Mouse (Mus musculus): ENCODE measurements at regions not wholly inside any gene's neighbourhood (a gene's known extent, or its start where the extent isn't known, plus 50 kb on each side); places are given as distances from the start of the nearest gene placed in this dataset.

GRCm38 (mm10) chrX:11574354-11574753 is 246.7 kb downstream of the H2al1j start:
- ATAC-seq (ENCODE audit: insufficient read depth) (no peak), DNase-seq (ENCODE audit: low read depth in 3 of 3, low spot score in 3 of 3) (no peak)
- no peaks in the 10 kb centered on the region for H3K4me1 ChIP-seq (replicated peaks; ENCODE audit: control insufficient read depth in 2 of 2, insufficient read depth in 2 of 2, low read length in 1 of 2)
- H3K27me3 ChIP-seq (ENCODE audit: control insufficient read depth, insufficient read depth, low read length): no peaks in the 10 kb centered on the region
- no peak for TF ChIP-seq CTCF (IDR thresholded peaks at IDR 0.05; ENCODE audit: low read depth)
- no peak for TF ChIP-seq EP300 (IDR thresholded peaks at IDR 0.05; ENCODE audit: low read depth)
- no peak overlapping the region for H3K4me3 ChIP-seq (ENCODE audit: insufficient read depth in 1 of 2, low read depth in 2 of 2, low read length in 2 of 2)
- H3K27ac ChIP-seq: no peak overlapping the region
- H3K4me2 ChIP-seq (ENCODE audit: low read depth): no peak overlapping the region
- no peaks in the 10 kb centered on the region for H3K9me3 ChIP-seq (ENCODE audit: control insufficient read depth, low read length)
- H3K36me3 ChIP-seq (replicated peaks; ENCODE audit: control insufficient read depth, insufficient read depth, low read depth): no peaks in the 10 kb centered on the region
- WGBS (ENCODE audit: insufficient replicate concordance): 51% methylated on average over 2 of the region's 3 CpGs
- H3K9ac ChIP-seq (replicated peaks): no peak overlapping the region

GRCm38 (mm10) chrX:11575571-11575970 is 247.9 kb downstream of the H2al1j start:
- TF ChIP-seq CTCF (IDR thresholded peaks at IDR 0.05; ENCODE audit: low read depth): no peak
- TF ChIP-seq EP300 (IDR thresholded peaks at IDR 0.05; ENCODE audit: low read depth): no peak

GRCm38 (mm10) chrX:11576287-11576686 is 248.7 kb downstream of the H2al1j start:
- 59% methylated on average over 8 of the region's 8 CpGs for WGBS (ENCODE audit: insufficient replicate concordance)
- no peak for DNase-seq (ENCODE audit: low read depth in 3 of 3, low spot score in 3 of 3)

More at GRCm38 (mm10) chrX:11575571-11575970, 247.9 kb downstream of the H2al1j start:
- Histone ChIP-seq H3K9ac (replicated peaks) (no peak overlapping the region), H3K4me2 (ENCODE audit: low read depth) (no peak overlapping the region), H3K36me3 (replicated peaks; ENCODE audit: control insufficient read depth, insufficient read depth, low read depth) (no peaks in the 10 kb centered on the region), H3K27ac (no peak overlapping the region), H3K4me1 (replicated peaks; ENCODE audit: control insufficient read depth in 2 of 2, insufficient read depth in 2 of 2, low read length in 1 of 2) (no peaks in the 10 kb centered on the region), H3K4me3 (ENCODE audit: insufficient read depth in 1 of 2, low read depth in 2 of 2, low read length in 2 of 2) (no peak overlapping the region), H3K27me3 (ENCODE audit: control insufficient read depth, insufficient read depth, low read length) (no peaks in the 10 kb centered on the region), H3K9me3 (ENCODE audit: control insufficient read depth, low read length) (no peaks in the 10 kb centered on the region)
- 61% methylated on average over 6 of the region's 6 CpGs for WGBS (ENCODE audit: insufficient replicate concordance)
- ATAC-seq (ENCODE audit: insufficient read depth) (no peak), DNase-seq (ENCODE audit: low read depth in 3 of 3, low spot score in 3 of 3) (no peak)

GRCm38 (mm10) chrX:11577294-11577693 is 249.7 kb downstream of the H2al1j start:
- H3K4me1 ChIP-seq (replicated peaks; ENCODE audit: control insufficient read depth in 2 of 2, insufficient read depth in 2 of 2, low read length in 1 of 2): no peaks in the 10 kb centered on the region
- no peak overlapping the region for H3K4me3 ChIP-seq (ENCODE audit: insufficient read depth in 1 of 2, low read depth in 2 of 2, low read length in 2 of 2)
- H3K9ac ChIP-seq (replicated peaks): no peak overlapping the region
- H3K36me3 ChIP-seq (replicated peaks; ENCODE audit: control insufficient read depth, insufficient read depth, low read depth): no peaks in the 10 kb centered on the region
- H3K4me2 ChIP-seq (ENCODE audit: low read depth): no peak overlapping the region
- no peaks in the 10 kb centered on the region for H3K27me3 ChIP-seq (ENCODE audit: control insufficient read depth, insufficient read depth, low read length)
- TF ChIP-seq EP300 (IDR thresholded peaks at IDR 0.05; ENCODE audit: low read depth): no peak
- TF ChIP-seq CTCF (IDR thresholded peaks at IDR 0.05; ENCODE audit: low read depth): no peak
- no peak overlapping the region for H3K27ac ChIP-seq
- ATAC-seq (ENCODE audit: insufficient read depth): no peak
- DNase-seq (ENCODE audit: low read depth in 3 of 3, low spot score in 3 of 3): no peak
- WGBS (ENCODE audit: insufficient replicate concordance): 43% methylated on average over 3 of the region's 3 CpGs
- H3K9me3 ChIP-seq (ENCODE audit: control insufficient read depth, low read length): no peaks in the 10 kb centered on the region

More at GRCm38 (mm10) chrX:11576287-11576686, 248.7 kb downstream of the H2al1j start:
- Histone ChIP-seq H3K36me3 (replicated peaks; ENCODE audit: control insufficient read depth, insufficient read depth, low read depth) (no peaks in the 10 kb centered on the region), H3K4me2 (ENCODE audit: low read depth) (no peak overlapping the region), H3K9ac (replicated peaks) (no peak overlapping the region), H3K27ac (no peak overlapping the region), H3K4me1 (replicated peaks; ENCODE audit: control insufficient read depth in 2 of 2, insufficient read depth in 2 of 2, low read length in 1 of 2) (no peaks in the 10 kb centered on the region), H3K9me3 (ENCODE audit: control insufficient read depth, low read length) (no peaks in the 10 kb centered on the region), H3K4me3 (ENCODE audit: insufficient read depth in 1 of 2, low read depth in 2 of 2, low read length in 2 of 2) (no peak overlapping the region), H3K27me3 (ENCODE audit: control insufficient read depth, insufficient read depth, low read length) (no peaks in the 10 kb centered on the region)
- no peak for TF ChIP-seq CTCF (IDR thresholded peaks at IDR 0.05; ENCODE audit: low read depth)
- no peak for TF ChIP-seq EP300 (IDR thresholded peaks at IDR 0.05; ENCODE audit: low read depth)
- no peak for ATAC-seq (ENCODE audit: insufficient read depth)

GRCm38 (mm10) chrX:11585353-11585752 is 257.7 kb downstream of the H2al1j start:
- Histone ChIP-seq H3K36me3 (replicated peaks; ENCODE audit: control insufficient read depth, insufficient read depth, low read depth) (no peaks in the 10 kb centered on the region), H3K4me2 (ENCODE audit: low read depth) (no peak overlapping the region), H3K9ac (replicated peaks) (no peak overlapping the region), H3K9me3 (ENCODE audit: control insufficient read depth, low read length) (no peaks in the 10 kb centered on the region), H3K4me3 (ENCODE audit: insufficient read depth in 1 of 2, low read depth in 2 of 2, low read length in 2 of 2) (no peak overlapping the region), H3K27ac (no peak overlapping the region), H3K4me1 (replicated peaks; ENCODE audit: control insufficient read depth in 2 of 2, insufficient read depth in 2 of 2, low read length in 1 of 2) (no peaks in the 10 kb centered on the region), H3K27me3 (ENCODE audit: control insufficient read depth, insufficient read depth, low read length) (no peaks in the 10 kb centered on the region)
- ATAC-seq (ENCODE audit: insufficient read depth) (no peak), DNase-seq (ENCODE audit: low read depth in 3 of 3, low spot score in 3 of 3) (no peak)
- 54% methylated on average over 5 of the region's 5 CpGs for WGBS (ENCODE audit: insufficient replicate concordance)
- TF ChIP-seq EP300 (IDR thresholded peaks at IDR 0.05; ENCODE audit: low read depth) (no peak), CTCF (IDR thresholded peaks at IDR 0.05; ENCODE audit: low read depth) (no peak)

Measured in liver, embryonic 14.5 days (tissue).